8 mouse cellular contexts compared by ENCODE assay signal in genomic region chr16:21836311-21837072, GRCm38 (mm10). TPM values are rescaled to one million over a fixed set of nuclear protein-coding genes. Genes with fewer than 3 reads are reported as not detected.
DNase-seq lines count a peak whose midpoint lies in the region; ATAC-seq lines count a peak whose summit lies in the region.

No protein-coding gene starts in this region.

- no peaks in the 10 kb centered on the region for H3K36me3 ChIP-seq in heart, embryonic 15.5 days
- no peaks in the 10 kb centered on the region for H3K36me3 ChIP-seq in heart, embryonic 12.5 days
- H3K36me3 ChIP-seq in intestine, embryonic 16.5 days (ENCODE audit: control insufficient read depth, insufficient read depth, low read length): no peaks in the 10 kb centered on the region

- no peaks in the 10 kb centered on the region for H3K4me1 ChIP-seq in heart, embryonic 15.5 days (replicated peaks)
- H3K4me1 ChIP-seq in heart, embryonic 12.5 days (replicated peaks): no peaks in the 10 kb centered on the region
- no peaks in the 10 kb centered on the region for H3K4me1 ChIP-seq in intestine, embryonic 16.5 days (ENCODE audit: control insufficient read depth, insufficient read depth, low read length)

- DNase-seq in 3134 (ENCODE audit: extremely low read depth, insufficient read length, low spot score) (peak; percentile 42), adipocyte (ENCODE audit: low spot score) (peak; percentile 69)
- DNase-seq in ovary, postnatal 14 days (ENCODE audit: low spot score): no peak
- no peak for DNase-seq in kidney, postnatal 36 days

- H3K27ac ChIP-seq in heart, embryonic 15.5 days: no peak overlapping the region
- H3K27ac ChIP-seq in heart, embryonic 12.5 days (ENCODE audit: poor library complexity, severe bottlenecking): no peak overlapping the region
- H3K27ac ChIP-seq in intestine, embryonic 16.5 days (ENCODE audit: low read length): no peak overlapping the region

- no peaks in the 10 kb centered on the region for H3K27me3 ChIP-seq in heart, embryonic 15.5 days
- H3K27me3 ChIP-seq in heart, embryonic 12.5 days (replicated peaks): no peaks in the 10 kb centered on the region
- H3K27me3 ChIP-seq in intestine, embryonic 16.5 days (replicated peaks; ENCODE audit: control insufficient read depth, insufficient read depth, low read length): no peaks in the 10 kb centered on the region

- no peak overlapping the region for H3K4me2 ChIP-seq in heart, embryonic 15.5 days
- H3K4me2 ChIP-seq in heart, embryonic 12.5 days: no peak overlapping the region
- no peak overlapping the region for H3K4me2 ChIP-seq in intestine, embryonic 16.5 days (ENCODE audit: low read depth, low read length)

- no peak overlapping the region for H3K9ac ChIP-seq in heart, embryonic 15.5 days
- H3K9ac ChIP-seq in heart, embryonic 12.5 days: no peak overlapping the region
- H3K9ac ChIP-seq in intestine, embryonic 16.5 days (ENCODE audit: low read depth, low read length): no peak overlapping the region

- H3K4me3 ChIP-seq in heart, embryonic 15.5 days: no peak overlapping the region
- H3K4me3 ChIP-seq in heart, embryonic 12.5 days: no peak overlapping the region
- no peak overlapping the region for H3K4me3 ChIP-seq in intestine, embryonic 16.5 days (ENCODE audit: low read length)

- 43% methylated on average over 7 of the region's 7 CpGs for WGBS in heart, embryonic 15.5 days
- WGBS in heart, embryonic 12.5 days: 52% methylated on average over 7 of the region's 7 CpGs
- 50% methylated on average over 7 of the region's 7 CpGs for WGBS in intestine, embryonic 16.5 days

- ATAC-seq in heart, embryonic 15.5 days (replicated peaks; ENCODE audit: insufficient number of reproducible peaks, insufficient read depth, low FRiP score, low read depth): peak; percentile 47; the same call in 1 of the 2 replicates
- no peak for ATAC-seq in heart, embryonic 12.5 days (ENCODE audit: insufficient number of reproducible peaks, low FRiP score)
- peak; percentile 56; the same call in 1 of the 2 replicates for ATAC-seq in intestine, embryonic 16.5 days
- ATAC-seq in megakaryocyte-erythroid progenitor cell, adult 5-6 weeks (replicated peaks; ENCODE audit: low FRiP score, low TSS enrichment, poor library complexity, severe bottlenecking): no peak

- no peaks in the 10 kb centered on the region for H3K9me3 ChIP-seq in heart, embryonic 15.5 days (replicated peaks)
- H3K9me3 ChIP-seq in heart, embryonic 12.5 days (replicated peaks): no peaks in the 10 kb centered on the region
- no peaks in the 10 kb centered on the region for H3K9me3 ChIP-seq in intestine, embryonic 16.5 days (ENCODE audit: control insufficient read depth, low read length)

RNA-seq across cellular contexts. Expression of gene Map3k13, which starts 42.3 kb away (rescaled TPM):
- 0.60 and 0.85 TPM in 2 replicates for polyA plus RNA-seq in heart, embryonic 15.5 days (2015; fragmentation: Nextera tagmentation; extraction: Ambion mirVana)
- 0.84 and 0.91 TPM in 2 replicates for polyA plus RNA-seq in heart, embryonic 12.5 days (2016; fragmentation: Nextera tagmentation; extraction: Ambion mirVana)
- 2.2 and 2.8 TPM in 2 replicates for polyA plus RNA-seq in intestine, embryonic 16.5 days (2015; fragmentation: Nextera tagmentation; extraction: Ambion mirVana)
- total RNA-seq in megakaryocyte-erythroid progenitor cell, adult 5-6 weeks (2014; fragmentation: Nextera tagmentation): 0.67 and 1.5 TPM in 2 replicates
- total RNA-seq in megakaryocyte-erythroid progenitor cell, adult 5-6 weeks (2017): 0.14 and 0.15 TPM in 2 replicates

RNA-seq across cellular contexts. Expression of gene Ehhadh, which starts 48.9 kb away (rescaled TPM):
- polyA plus RNA-seq in heart, embryonic 15.5 days (2015; fragmentation: Nextera tagmentation; extraction: Ambion mirVana): 2.4 and 3.1 TPM in 2 replicates
- 3.0 and 3.4 TPM in 2 replicates for polyA plus RNA-seq in heart, embryonic 12.5 days (2016; fragmentation: Nextera tagmentation; extraction: Ambion mirVana)
- polyA plus RNA-seq in intestine, embryonic 16.5 days (2015; fragmentation: Nextera tagmentation; extraction: Ambion mirVana): 20.2 and 25.9 TPM in 2 replicates
- 5.6 and 5.8 TPM in 2 replicates for total RNA-seq in megakaryocyte-erythroid progenitor cell, adult 5-6 weeks (2014; fragmentation: Nextera tagmentation)
- 6.1 and 8.7 TPM in 2 replicates for total RNA-seq in megakaryocyte-erythroid progenitor cell, adult 5-6 weeks (2017)

Comparison
In these comparisons a context has a peak if more than half of its experiments do, and no peak if none do; other contexts are left out.
1. ATAC-seq: peak in heart, embryonic 15.5 days (single experiment) and intestine, embryonic 16.5 days (single experiment); none in heart, embryonic 12.5 days (single experiment) and megakaryocyte-erythroid progenitor cell, adult 5-6 weeks (single experiment).
2. DNase-seq: peak in 3134 (single experiment) and adipocyte (single experiment); none in ovary, postnatal 14 days (single experiment) and kidney, postnatal 36 days (0 of 2).